Mouse (Mus musculus): Measurements from ENCODE around the gene Tspan9.

Tspan9 gene

GRCm38 (mm10) chr6:128019119-128019518 is 124.3 kb downstream of the Tspan9 start:
- DNase-seq (ENCODE audit: low spot score in 2 of 2): no peak

- DNase-seq (ENCODE audit: low spot score in 2 of 2): no peak
Observed at GRCm38 (mm10) chr6:128015304-128015703, 128.1 kb downstream of the Tspan9 start.

GRCm38 (mm10) chr6:128011781-128012180 is 131.6 kb downstream of the Tspan9 start:
- DNase-seq (ENCODE audit: low spot score in 2 of 2): no peak

GRCm38 (mm10) chr6:128011071-128011477 is 132.3 kb downstream of the Tspan9 start:
- no peak for DNase-seq (ENCODE audit: low spot score in 2 of 2)

- DNase-seq (ENCODE audit: low spot score in 2 of 2): no peak
Observed at GRCm38 (mm10) chr6:128010135-128010971, 133.0 kb downstream of the Tspan9 start.

- DNase-seq (ENCODE audit: low spot score in 2 of 2): no peak
Observed at GRCm38 (mm10) chr6:128007982-128008562, 135.3 kb downstream of the Tspan9 start.

- DNase-seq (ENCODE audit: low spot score in 2 of 2): no peak
Observed at GRCm38 (mm10) chr6:128007241-128007701, 136.1 kb downstream of the Tspan9 start.

- no peak for DNase-seq (ENCODE audit: low spot score in 2 of 2)
Observed at GRCm38 (mm10) chr6:128006156-128006555, 137.2 kb downstream of the Tspan9 start.

GRCm38 (mm10) chr6:128004544-128004943 is 138.8 kb downstream of the Tspan9 start:
- DNase-seq (ENCODE audit: low spot score in 2 of 2): no peak

- no peak for DNase-seq (ENCODE audit: low spot score in 2 of 2)
Observed at GRCm38 (mm10) chr6:128003542-128003941, 139.9 kb downstream of the Tspan9 start.

GRCm38 (mm10) chr6:128002667-128003066 is 140.7 kb downstream of the Tspan9 start:
- DNase-seq (ENCODE audit: low spot score in 2 of 2): no peak

- DNase-seq (ENCODE audit: low spot score in 2 of 2): no peak
Observed at GRCm38 (mm10) chr6:128002104-128002503, 141.3 kb downstream of the Tspan9 start.

GRCm38 (mm10) chr6:128001587-128001986 is 141.8 kb downstream of the Tspan9 start:
- DNase-seq (ENCODE audit: low spot score in 2 of 2): no peak

- DNase-seq (ENCODE audit: low spot score in 2 of 2): peak; percentile 41 to 49
Observed at GRCm38 (mm10) chr6:128000777-128001176, 142.6 kb downstream of the Tspan9 start.

- no peak for DNase-seq (ENCODE audit: low spot score in 2 of 2)
Observed at GRCm38 (mm10) chr6:127999118-127999517, 144.3 kb downstream of the Tspan9 start.

GRCm38 (mm10) chr6:127996928-127997327 is 146.5 kb downstream of the Tspan9 start:
- DNase-seq (ENCODE audit: low spot score in 2 of 2): no peak

- no peak for DNase-seq (ENCODE audit: low spot score in 2 of 2)
Observed at GRCm38 (mm10) chr6:127992993-127993392, 150.4 kb downstream of the Tspan9 start.

GRCm38 (mm10) chr6:127991509-127992176 is 151.8 kb downstream of the Tspan9 start:
- no peak for DNase-seq (ENCODE audit: low spot score in 2 of 2)

GRCm38 (mm10) chr6:127989624-127990212 is 153.7 kb downstream of the Tspan9 start:
- peak; percentile 65 to 73 for DNase-seq (ENCODE audit: low spot score in 2 of 2)

GRCm38 (mm10) chr6:127988944-127989494 is 154.4 kb downstream of the Tspan9 start:
- no peak for DNase-seq (ENCODE audit: low spot score in 2 of 2)

- no peak for DNase-seq (ENCODE audit: low spot score in 2 of 2)
Observed at GRCm38 (mm10) chr6:127987374-127987773, 156.0 kb downstream of the Tspan9 start.

- DNase-seq (ENCODE audit: low spot score in 2 of 2): no peak
Observed at GRCm38 (mm10) chr6:127986357-127986756, 157.0 kb downstream of the Tspan9 start.
